Comparison of ENCODE assay signal across 10 mouse cellular contexts in the genomic region with DNA sequence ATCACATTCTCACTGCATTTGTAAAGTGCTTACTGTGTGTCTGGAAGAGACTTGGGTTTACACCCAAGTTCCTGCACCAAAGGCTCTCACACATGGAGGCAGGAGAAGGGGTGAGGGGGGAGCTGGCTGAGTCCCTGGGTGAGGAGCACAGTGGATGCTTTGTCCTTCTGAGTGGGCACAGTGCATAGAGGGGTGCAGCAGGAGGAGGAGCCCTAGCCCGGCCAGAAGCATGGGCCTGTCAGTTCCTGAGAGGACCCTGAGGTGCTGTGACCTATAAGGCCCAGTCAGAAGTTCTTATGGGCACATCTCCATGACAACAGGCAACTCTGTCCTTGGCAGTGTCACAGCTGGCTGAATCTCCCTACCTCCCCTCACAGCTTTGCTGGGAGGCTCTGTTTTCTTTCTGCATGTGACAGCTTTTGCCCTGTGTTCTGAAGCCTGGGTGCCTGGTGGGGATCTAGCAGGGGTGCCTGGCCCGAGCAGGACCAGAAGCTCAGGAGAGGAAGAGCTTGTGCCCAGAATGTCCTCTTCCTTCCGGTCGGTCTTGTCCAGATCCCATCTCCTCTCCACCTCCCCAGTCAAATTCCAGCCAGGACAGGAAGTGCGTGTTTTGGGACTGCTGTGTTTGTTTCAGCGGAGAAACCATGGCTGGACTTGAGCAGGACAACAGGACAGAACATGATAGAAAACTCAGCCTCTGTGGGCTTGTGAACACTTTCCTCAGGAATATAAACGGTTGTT. TPM values are rescaled to one million over a fixed set of nuclear protein-coding genes. Genes with fewer than 3 reads are reported as not detected.
A peak's percentile ranks its signal among the peaks of the same experiment; 100 is the strongest.
DNase-seq lines count a peak whose midpoint lies in the region; ATAC-seq and TF ChIP-seq lines count a peak whose summit lies in the region.
"Had no signal": no experiment of that assay in that cellular context is flagged by ENCODE, and none has a peak within 500 bp of the region (broad histone marks: within the 10 kb centered on the region; RNA-seq: fewer than 3 reads in every experiment).

No protein-coding gene starts in this region.

- peak overlapping the region; percentile 44; the same call in 1 of the 2 replicates for H3K27ac ChIP-seq in heart, embryonic 12.5 days (ENCODE audit: poor library complexity, severe bottlenecking)
- peak overlapping the region; percentile 23 for H3K27ac ChIP-seq in intestine, embryonic 15.5 days
- H3K27ac ChIP-seq in lung, postnatal 0 days (ENCODE audit: low read length) = peak overlapping the region; percentile 11; the same call in 1 of the 2 replicates

- no peak for ATAC-seq in heart, embryonic 12.5 days (ENCODE audit: insufficient number of reproducible peaks, low FRiP score)
- ATAC-seq in intestine, embryonic 15.5 days = no peak
- ATAC-seq in lung, postnatal 0 days = peak; percentile 5; the same call in 1 of the 2 replicates
- ATAC-seq in inflammation-experienced regulatory T-cells, adult 6 months = no peak

- H3K9me3 ChIP-seq in heart, embryonic 12.5 days (replicated peaks) = peaks cover 5% of the 10 kb centered on the region; the same call in 1 of the 2 replicates
- no peaks in the 10 kb centered on the region for H3K9me3 ChIP-seq in intestine, embryonic 15.5 days
- H3K9me3 ChIP-seq in lung, postnatal 0 days (ENCODE audit: low read length) = no peaks in the 10 kb centered on the region

- 0 out of 2 replicates have a peak, but pooled peaks have one; percentile 34 for TF ChIP-seq EP300 in lung, postnatal 0 days (IDR thresholded peaks at IDR 0.05)

- peak overlapping the region; percentile 31; the same call in 1 of the 2 replicates for H3K9ac ChIP-seq in heart, embryonic 12.5 days
- H3K9ac ChIP-seq in intestine, embryonic 15.5 days = no peak overlapping the region
- no peak overlapping the region for H3K9ac ChIP-seq in lung, postnatal 0 days (replicated peaks; ENCODE audit: low read depth)

- no peak for TF ChIP-seq CTCF in lung, postnatal 0 days (IDR thresholded peaks at IDR 0.05)

- H3K27me3 ChIP-seq in heart, embryonic 12.5 days (replicated peaks) = no peaks in the 10 kb centered on the region
- no peaks in the 10 kb centered on the region for H3K27me3 ChIP-seq in intestine, embryonic 15.5 days (replicated peaks)
- no peaks in the 10 kb centered on the region for H3K27me3 ChIP-seq in lung, postnatal 0 days (replicated peaks; ENCODE audit: insufficient read depth, low read length)

- H3K4me2 ChIP-seq in heart, embryonic 12.5 days = no peak overlapping the region
- no peak overlapping the region for H3K4me2 ChIP-seq in intestine, embryonic 15.5 days (replicated peaks)
- H3K4me2 ChIP-seq in lung, postnatal 0 days (replicated peaks; ENCODE audit: low read depth, low read length) = no peak overlapping the region

- no peak overlapping the region for H3K4me3 ChIP-seq in heart, embryonic 12.5 days
- no peak overlapping the region for H3K4me3 ChIP-seq in intestine, embryonic 15.5 days (replicated peaks)
- H3K4me3 ChIP-seq in lung, postnatal 0 days (ENCODE audit: low read depth, low read length) = no peak overlapping the region

- 50% methylated on average over 7 of the region's 7 CpGs for WGBS in heart, embryonic 12.5 days
- 54% methylated on average over 7 of the region's 7 CpGs for WGBS in intestine, embryonic 15.5 days
- 47% methylated on average over 7 of the region's 7 CpGs for WGBS in lung, postnatal 0 days

- H3K4me1 ChIP-seq in heart, embryonic 12.5 days (replicated peaks) = peaks cover 24% of the 10 kb centered on the region
- peaks cover 7% of the 10 kb centered on the region; the same call in 1 of the 2 replicates for H3K4me1 ChIP-seq in intestine, embryonic 15.5 days (replicated peaks)
- H3K4me1 ChIP-seq in lung, postnatal 0 days (ENCODE audit: insufficient read depth, low read depth, low read length) = peaks cover 4% of the 10 kb centered on the region; the same call in 1 of the 2 replicates

- H3K36me3 ChIP-seq in heart, embryonic 12.5 days = peaks cover 7% of the 10 kb centered on the region
- peaks cover 8% of the 10 kb centered on the region for H3K36me3 ChIP-seq in intestine, embryonic 15.5 days
- H3K36me3 ChIP-seq in lung, postnatal 0 days (ENCODE audit: insufficient read depth, low read length) = 0 out of 2 replicates have a peak, but pooled peaks cover 4% of the 10 kb centered on the region

- no peak for DNase-seq in heart, adult 8-10 months (ENCODE audit: low spot score)
- peak; percentile 51 for DNase-seq in layer of hippocampus, adult 9-11 months
- DNase-seq in layer of hippocampus, adult 9-10 months (ENCODE audit: low spot score) = no peak
- DNase-seq in lung, postnatal 0 days (ENCODE audit: low spot score) = peak; percentile 51
- DNase-seq in spleen, postnatal 10 days (ENCODE audit: low spot score in 2 of 2) = no peak
- DNase-seq: spleen, adult 18-20 months; thymus, postnatal 25 days had no signal

RNA-seq across cellular contexts. Expression of a gene that starts 15.0 kb away (rescaled TPM):
- 1.3 and 1.7 TPM in 2 replicates for polyA plus RNA-seq in heart, embryonic 12.5 days (2016; fragmentation: Nextera tagmentation; extraction: Ambion mirVana)
- total RNA-seq in heart, adult 8-10 months (2022) = under 1 TPM; 0.06 to 0.14 (median 0.12) TPM
- polyA plus RNA-seq in intestine, embryonic 15.5 days (2015; fragmentation: Nextera tagmentation; extraction: Ambion mirVana) = 0.18 and 0.20 TPM in 2 replicates
- polyA plus RNA-seq in lung, postnatal 0 days (2015; fragmentation: Nextera tagmentation; extraction: Ambion mirVana) = 3.7 and 4.6 TPM in 2 replicates
- polyA plus RNA-seq in inflammation-experienced regulatory T-cells, adult 6 months (2017; shearing (Covaris generic)) = under 1 TPM; 0.51 to 0.95 (median 0.88) TPM

Comparison
In these comparisons a context has a peak if more than half of its experiments do, and no peak if none do; other contexts are left out.
1. DNase-seq: peak in layer of hippocampus, adult 9-11 months (single experiment) and lung, postnatal 0 days (single experiment); none in heart, adult 8-10 months (single experiment), layer of hippocampus, adult 9-10 months (single experiment) and spleen, postnatal 10 days (0 of 2).
2. Peak in every context shown above with its lines, with median percentiles within 50 percentile points of each other: H3K27ac ChIP-seq.